Mouse (Mus musculus): ENCODE data around the gene Kctd17. TPM values are rescaled to one million over a fixed set of nuclear protein-coding genes. Genes with fewer than 3 reads are reported as not detected.
A peak's percentile ranks its signal among the peaks of the same experiment; 100 is the strongest.

The Kctd17 gene
- polyA plus RNA-seq, 1 experiment from 2014 or later = 79.8 TPM

DNA sequence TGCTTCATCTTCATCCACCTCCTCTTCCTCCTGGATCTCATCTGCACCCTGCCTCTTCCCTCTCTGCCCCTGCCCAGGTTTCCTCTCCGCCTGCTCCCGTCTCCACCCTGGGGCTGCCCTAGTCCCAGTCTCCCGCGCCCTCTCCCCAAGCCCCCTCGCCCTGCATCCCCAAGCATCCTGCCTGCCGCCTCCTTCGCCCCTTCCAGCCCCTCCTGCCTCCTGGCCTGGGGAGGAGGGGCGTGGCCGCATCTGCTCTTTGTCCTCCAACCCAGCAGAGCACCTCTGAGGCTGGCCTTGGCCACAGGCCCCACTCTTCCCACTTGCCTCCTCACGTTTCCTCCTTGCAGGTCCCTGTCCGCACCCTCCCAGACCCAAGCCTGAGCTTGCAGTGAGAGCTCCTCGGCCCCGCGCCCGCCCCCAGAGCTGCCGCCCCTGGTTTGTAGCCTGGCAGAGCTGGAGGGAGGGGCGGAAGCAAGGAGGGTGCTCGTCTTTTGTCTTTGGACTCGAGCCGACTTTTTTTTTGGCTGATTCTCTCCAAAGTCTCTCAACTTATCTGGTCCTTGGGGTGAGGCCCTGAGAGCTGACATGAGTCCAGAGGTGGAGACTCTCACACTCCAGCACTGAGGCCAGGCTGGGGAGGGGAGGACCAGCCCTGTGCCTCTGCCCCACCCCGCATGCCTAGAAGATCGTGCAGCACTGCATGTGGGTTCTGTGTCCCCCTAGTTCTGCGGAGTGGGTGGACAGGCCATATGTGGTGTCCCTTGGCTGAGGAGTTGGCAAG, 9.1 kb downstream of the Kctd17 start:
- Histone ChIP-seq H3K9ac (peak overlapping the region; percentile 49), H3K4me2 (replicated peaks) (peak overlapping the region; percentile 59), H3K4me3 (peak overlapping the region; percentile 19), H3K27ac (peak overlapping the region; percentile 86), H3K4me1 (peaks cover 56% of the 10 kb centered on the region), H3K36me3 (peaks cover 26% of the 10 kb centered on the region), H3K9me3 (replicated peaks) (no peaks in the 10 kb centered on the region), H3K27me3 (peaks cover 6% of the 10 kb centered on the region; the same call in 1 of the 2 replicates)
- 16% methylated on average over 23 of the region's 23 CpGs for WGBS
- peak; percentile 21 for ATAC-seq (ENCODE audit: low FRiP score)

GRCm38 (mm10) chr15:78438018-78438394, 9.6 kb downstream of the Kctd17 start:
- WGBS = 54% methylated on average over 4 of the region's 4 CpGs
- Histone ChIP-seq H3K9ac (no peak overlapping the region), H3K4me1 (peaks cover 56% of the 10 kb centered on the region), H3K36me3 (peaks cover 24% of the 10 kb centered on the region), H3K4me3 (no peak overlapping the region), H3K9me3 (replicated peaks) (no peaks in the 10 kb centered on the region), H3K27ac (no peak overlapping the region), H3K27me3 (peaks cover 6% of the 10 kb centered on the region; the same call in 1 of the 2 replicates), H3K4me2 (replicated peaks) (no peak overlapping the region)
- ATAC-seq (ENCODE audit: low FRiP score) = no peak

- WGBS = 49% methylated on average over 8 of the region's 8 CpGs
- Histone ChIP-seq H3K9ac (no peak overlapping the region; the same call in 1 of the 2 replicates), H3K27ac (no peak overlapping the region), H3K4me1 (peaks cover 58% of the 10 kb centered on the region), H3K9me3 (replicated peaks) (no peaks in the 10 kb centered on the region), H3K36me3 (peaks cover 21% of the 10 kb centered on the region), H3K27me3 (peaks cover 6% of the 10 kb centered on the region; the same call in 1 of the 2 replicates), H3K4me3 (no peak overlapping the region), H3K4me2 (replicated peaks) (no peak overlapping the region)
- no peak for ATAC-seq (ENCODE audit: low FRiP score)
Measured at GRCm38 (mm10) chr15:78438505-78438904, 10.1 kb downstream of the Kctd17 start.

GRCm38 (mm10) chr15:78438973-78439372, 10.6 kb downstream of the Kctd17 start:
- H3K9me3 ChIP-seq (replicated peaks) = no peaks in the 10 kb centered on the region

DNA sequence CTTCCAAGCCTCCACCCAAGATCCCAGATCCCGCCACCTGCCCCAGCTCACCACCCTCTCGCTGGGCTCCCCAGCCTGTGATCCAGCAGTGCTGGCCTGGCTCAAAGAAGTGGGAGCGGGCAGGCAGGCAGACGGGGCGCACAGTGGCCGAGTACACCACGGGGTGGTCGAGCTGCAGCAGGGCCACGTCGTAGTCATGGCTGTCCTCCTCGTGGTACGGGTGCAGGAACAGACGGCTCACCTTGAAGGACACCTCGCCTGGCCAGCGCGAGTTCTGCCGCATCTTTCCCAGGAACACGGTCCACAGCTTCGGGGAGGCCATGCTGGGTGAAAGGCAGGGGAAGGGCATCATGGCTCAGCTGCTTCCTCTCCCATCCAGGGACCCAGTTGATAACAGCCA, 13.9 kb downstream of the Kctd17 start:
- no peak overlapping the region for H3K4me2 ChIP-seq (replicated peaks)
- H3K4me1 ChIP-seq = peaks cover 29% of the 10 kb centered on the region
- H3K36me3 ChIP-seq = no peaks in the 10 kb centered on the region
- no peaks in the 10 kb centered on the region for H3K9me3 ChIP-seq (replicated peaks)
- H3K27me3 ChIP-seq = no peaks in the 10 kb centered on the region
- no peak for ATAC-seq (ENCODE audit: low FRiP score)
- H3K9ac ChIP-seq = no peak overlapping the region
- H3K27ac ChIP-seq = no peak overlapping the region
- H3K4me3 ChIP-seq = no peak overlapping the region
- WGBS = 91% methylated on average over 19 of the region's 19 CpGs

More at GRCm38 (mm10) chr15:78438973-78439372, 10.6 kb downstream of the Kctd17 start:
- H3K27me3 ChIP-seq = peaks cover 6% of the 10 kb centered on the region; the same call in 1 of the 2 replicates
- H3K4me1 ChIP-seq = peaks cover 60% of the 10 kb centered on the region
- peaks cover 16% of the 10 kb centered on the region for H3K36me3 ChIP-seq
- H3K4me3 ChIP-seq = no peak overlapping the region
- H3K9ac ChIP-seq = no peak overlapping the region
- no peak overlapping the region for H3K4me2 ChIP-seq (replicated peaks)
- ATAC-seq (ENCODE audit: low FRiP score) = no peak
- WGBS = 72% methylated on average over 9 of the region's 9 CpGs
- H3K27ac ChIP-seq = no peak overlapping the region

GRCm38 (mm10) chr15:78443857-78444256, 15.5 kb downstream of the Kctd17 start:
- no peak overlapping the region for H3K27ac ChIP-seq
- no peaks in the 10 kb centered on the region for H3K27me3 ChIP-seq
- no peak overlapping the region for H3K4me2 ChIP-seq (replicated peaks)
- H3K9ac ChIP-seq = peak overlapping the region; percentile 9; the same call in 1 of the 2 replicates
- H3K4me3 ChIP-seq = no peak overlapping the region
- no peaks in the 10 kb centered on the region for H3K36me3 ChIP-seq
- no peaks in the 10 kb centered on the region for H3K9me3 ChIP-seq (replicated peaks)
- WGBS = 43% methylated on average over 6 of the region's 6 CpGs
- H3K4me1 ChIP-seq = peaks cover 20% of the 10 kb centered on the region
- ATAC-seq (ENCODE audit: low FRiP score) = no peak

DNA sequence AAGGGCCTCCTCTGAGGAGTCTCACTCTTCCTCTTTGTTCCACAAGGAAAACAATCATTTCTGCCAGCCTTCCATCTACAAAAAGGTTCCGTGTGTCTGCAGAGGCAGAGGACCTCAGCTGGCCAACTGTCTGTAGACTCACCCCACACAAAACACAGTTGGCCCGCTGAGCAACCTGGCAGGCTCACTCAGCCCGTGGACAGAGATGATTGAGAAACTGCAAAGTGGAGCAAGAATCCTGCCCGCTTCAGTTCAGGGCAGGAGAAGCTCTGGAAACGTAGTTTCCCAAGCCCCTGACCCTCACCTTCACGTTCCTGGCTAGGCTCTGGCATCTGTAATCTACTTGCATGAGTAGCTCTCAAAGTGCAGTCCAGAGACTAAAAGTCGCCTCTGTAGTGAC, 18.8 kb downstream of the Kctd17 start:
- H3K4me2 ChIP-seq (replicated peaks) = no peak overlapping the region
- ATAC-seq (ENCODE audit: low FRiP score) = no peak
- H3K36me3 ChIP-seq = no peaks in the 10 kb centered on the region
- no peak overlapping the region for H3K27ac ChIP-seq
- no peaks in the 10 kb centered on the region for H3K9me3 ChIP-seq (replicated peaks)
- no peak overlapping the region for H3K4me3 ChIP-seq
- WGBS = 55% methylated on average over 7 of the region's 7 CpGs
- H3K27me3 ChIP-seq = no peaks in the 10 kb centered on the region
- peaks cover 23% of the 10 kb centered on the region for H3K4me1 ChIP-seq
- H3K9ac ChIP-seq = no peak overlapping the region

GRCm38 (mm10) chr15:78447746-78448535, 19.6 kb downstream of the Kctd17 start:
- 2% methylated on average over 22 of the region's 22 CpGs for WGBS
- H3K9ac ChIP-seq = peak overlapping the region; percentile 47; the same call in 1 of the 2 replicates
- peak overlapping the region; percentile 58 for H3K4me2 ChIP-seq (replicated peaks)
- H3K27me3 ChIP-seq = no peaks in the 10 kb centered on the region
- H3K36me3 ChIP-seq = no peaks in the 10 kb centered on the region
- H3K27ac ChIP-seq = peak overlapping the region; percentile 60
- peak overlapping the region; percentile 20 for H3K4me3 ChIP-seq
- H3K4me1 ChIP-seq = peaks cover 23% of the 10 kb centered on the region
- ATAC-seq (ENCODE audit: low FRiP score) = 0 out of 2 replicates have a peak, but pooled peaks have one; percentile 48
- H3K9me3 ChIP-seq (replicated peaks) = no peaks in the 10 kb centered on the region

DNA sequence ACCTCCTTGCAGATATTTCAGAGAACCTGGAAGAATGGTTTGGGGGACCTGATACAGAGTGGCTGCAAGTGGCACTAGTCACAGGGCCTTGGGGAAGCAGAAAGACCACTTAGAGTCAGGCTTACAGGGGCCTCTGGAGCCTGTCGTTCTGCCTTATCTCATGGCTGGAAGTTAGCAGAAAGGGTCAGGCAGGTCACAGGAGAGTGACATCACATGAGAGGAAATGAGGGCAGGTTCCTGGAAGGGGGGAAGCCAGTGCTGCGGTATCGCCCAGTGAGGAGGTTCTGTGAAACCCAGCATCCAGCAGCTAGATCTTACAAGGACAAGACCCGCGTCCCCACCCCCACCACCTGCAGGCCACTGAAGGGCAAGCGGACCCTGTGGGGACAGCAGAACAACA, 20.8 kb downstream of the Kctd17 start:
- no peaks in the 10 kb centered on the region for H3K9me3 ChIP-seq (replicated peaks)
- no peak overlapping the region for H3K4me2 ChIP-seq (replicated peaks)
- H3K9ac ChIP-seq = no peak overlapping the region
- WGBS = 65% methylated on average over 6 of the region's 6 CpGs
- no peaks in the 10 kb centered on the region for H3K27me3 ChIP-seq
- H3K4me1 ChIP-seq = peaks cover 15% of the 10 kb centered on the region
- no peak overlapping the region for H3K4me3 ChIP-seq
- H3K36me3 ChIP-seq = no peaks in the 10 kb centered on the region
- no peak overlapping the region; the same call in 1 of the 2 replicates for H3K27ac ChIP-seq
- no peak for ATAC-seq (ENCODE audit: low FRiP score)

DNA sequence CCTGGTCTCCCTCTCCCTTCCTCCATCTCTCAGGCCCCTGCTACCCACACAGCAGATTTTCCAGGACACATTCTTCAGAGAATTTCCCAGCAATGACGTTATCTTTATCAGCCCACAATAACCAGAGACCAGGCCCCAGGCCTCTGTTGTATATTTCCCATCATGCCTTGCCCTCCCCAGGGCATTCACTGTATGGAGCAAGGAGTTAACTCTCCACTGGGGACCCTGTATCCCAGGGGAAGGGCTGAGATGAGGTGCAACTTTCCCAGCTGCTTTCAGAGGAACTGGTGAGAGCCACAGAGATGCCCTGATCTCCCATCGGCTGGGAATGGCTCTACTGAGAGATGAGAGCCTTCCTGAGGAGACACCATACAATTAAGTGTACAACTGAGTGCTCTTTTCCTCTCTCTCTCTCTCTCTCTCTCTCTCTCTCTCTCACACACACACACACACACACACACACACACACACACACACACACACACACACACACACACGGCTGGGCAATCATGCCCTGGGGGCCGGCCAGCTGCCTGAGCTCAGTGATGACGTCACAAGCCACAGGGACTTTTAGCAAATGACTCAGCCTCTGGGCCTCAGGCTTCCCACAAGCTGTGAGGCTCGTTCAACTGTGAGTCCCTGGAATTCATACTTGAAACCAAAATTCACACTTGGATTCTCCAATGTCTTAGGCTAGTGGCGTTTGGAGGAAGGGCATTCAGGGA, 21.5 kb downstream of the Kctd17 start:
- no peak overlapping the region for H3K4me2 ChIP-seq (replicated peaks)
- no peak overlapping the region for H3K4me3 ChIP-seq
- no peak overlapping the region for H3K9ac ChIP-seq
- H3K36me3 ChIP-seq = no peaks in the 10 kb centered on the region
- peaks cover 15% of the 10 kb centered on the region for H3K4me1 ChIP-seq
- H3K27ac ChIP-seq = peak overlapping the region; percentile 64
- 32% methylated on average over 7 of the region's 7 CpGs for whole genome bisulfite sequencing
- H3K27me3 ChIP-seq = no peaks in the 10 kb centered on the region
- H3K9me3 ChIP-seq (replicated peaks) = no peaks in the 10 kb centered on the region
- no peak for ATAC-seq (ENCODE audit: low FRiP score)

DNA sequence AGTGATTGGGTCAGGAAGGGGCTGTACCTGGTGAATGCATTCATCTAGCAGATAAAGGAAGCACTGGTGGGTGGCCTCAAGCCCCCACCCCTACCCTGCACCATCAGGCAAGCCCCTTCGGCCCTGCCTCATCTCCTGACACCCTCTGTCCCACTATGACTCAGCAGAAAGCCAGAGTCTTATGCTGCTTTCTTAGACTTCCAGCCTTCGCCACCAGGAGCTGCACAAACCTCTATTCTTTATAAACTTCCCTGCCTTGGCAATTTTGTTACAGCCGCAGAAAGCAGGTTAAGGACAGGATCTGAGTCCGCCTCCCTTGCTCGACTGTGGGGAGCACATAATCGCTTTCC, 22.0 kb downstream of the Kctd17 start:
- peaks cover 15% of the 10 kb centered on the region for H3K4me1 ChIP-seq
- no peak overlapping the region for H3K9ac ChIP-seq
- H3K27me3 ChIP-seq = no peaks in the 10 kb centered on the region
- no peak overlapping the region for H3K4me2 ChIP-seq (replicated peaks)
- 89% methylated on average over 6 of the region's 6 CpGs for WGBS
- H3K4me3 ChIP-seq = no peak overlapping the region
- no peaks in the 10 kb centered on the region for H3K36me3 ChIP-seq
- H3K9me3 ChIP-seq (replicated peaks) = no peaks in the 10 kb centered on the region
- peak overlapping the region; percentile 64; the same call in 1 of the 2 replicates for H3K27ac ChIP-seq
- ATAC-seq (ENCODE audit: low FRiP score) = no peak

DNA sequence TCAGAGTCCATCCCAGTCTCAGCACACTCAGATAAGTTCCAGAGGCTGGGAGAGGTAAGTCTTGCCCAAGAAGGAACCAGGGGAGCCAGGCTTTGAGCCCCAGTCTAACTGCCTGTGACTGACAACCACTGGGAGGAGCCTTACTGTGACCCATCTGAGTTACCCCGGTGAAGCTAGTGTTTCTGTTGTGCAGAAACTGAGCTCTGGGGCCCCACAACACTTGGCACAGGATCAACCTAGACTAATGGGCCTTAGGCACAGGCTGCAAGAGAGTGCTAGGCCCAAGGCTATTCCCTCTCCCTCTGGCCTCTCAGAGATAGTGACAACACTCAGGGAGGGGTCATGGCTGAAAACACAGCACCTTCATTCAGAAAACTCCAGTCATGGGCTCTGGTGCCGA, 22.8 kb downstream of the Kctd17 start:
- no peak for ATAC-seq (ENCODE audit: low FRiP score)
- WGBS = 89% methylated on average over 2 of the region's 2 CpGs
- H3K36me3 ChIP-seq = no peaks in the 10 kb centered on the region

More for the DNA sequence above, 22.8 kb downstream of the Kctd17 start:
- Histone ChIP-seq H3K4me1 (peaks cover 15% of the 10 kb centered on the region), H3K27me3 (no peaks in the 10 kb centered on the region), H3K4me3 (no peak overlapping the region), H3K9ac (no peak overlapping the region), H3K4me2 (replicated peaks) (no peak overlapping the region), H3K27ac (no peak overlapping the region), H3K9me3 (replicated peaks) (no peaks in the 10 kb centered on the region)
